Mouse (Mus musculus) embryonic facial prominence, embryonic 10.5 days (tissue): ENCODE data around the gene Gpc2. TPM values are rescaled to one million over a fixed set of nuclear protein-coding genes. Genes with fewer than 3 reads are reported as not detected.

ENCODE experiments used
- DNase-seq: peaks from one replicate; pipeline ENCODE4 v3.0.0-alpha.2; 2017; ENCODE audit warnings: low spot score
- H3K27ac ChIP-seq: fragments of 300-500 bp; sonication (generic); replicated peaks from 2 replicates; pipeline ENCODE4 v1.5.1; 2016; ENCODE audit warnings: mild to moderate bottlenecking
- H3K27me3 ChIP-seq: fragments of 300-500 bp; sonication (generic); replicated peaks from 2 replicates; pipeline ENCODE4 v1.6.1; 2016; ENCODE audit warnings: low read depth, mild to moderate bottlenecking; ENCODE audit not compliant: poor library complexity, severe bottlenecking
- H3K36me3 ChIP-seq: fragments of 300-500 bp; sonication (generic); replicated peaks from 2 replicates; pipeline ENCODE4 v1.6.1; 2016; ENCODE audit warnings: mild to moderate bottlenecking, moderate library complexity
- H3K4me1 ChIP-seq: fragments of 300-500 bp; sonication (generic); 2 replicates; pipeline ENCODE4 v1.6.1; 2016
- H3K4me3 ChIP-seq: fragments of 300-500 bp; sonication (generic); 2 replicates; pipeline ENCODE4 v1.5.1; 2016; ENCODE audit warnings: mild to moderate bottlenecking, moderate library complexity
- H3K9me3 ChIP-seq: fragments of 300-500 bp; sonication (generic); 2 replicates; pipeline ENCODE4 v1.6.1; 2016; ENCODE audit warnings: mild to moderate bottlenecking
- WGBS: fragments of 180-500 bp; shearing (Covaris S2); methylation state at CpG from one replicate; pipeline ENCODE4 v1.1.7; 2016; 5-methylcytosine and 5-hydroxymethylcytosine counted together
- polyA plus RNA-seq: library from polyadenylated mRNA; unstranded; fragments of >200 nt; fragmentation: Nextera tagmentation; extraction: Ambion mirVana; gene quantifications from 2 replicates; pipeline ENCODE4 v1.2.1, GENCODE M21; 2016

Gene Gpc2
- polyA plus RNA-seq = 48.1 TPM in 2 replicates

- H3K36me3 ChIP-seq = peaks cover 39% of the 10 kb centered on the region
- peaks cover 18% of the 10 kb centered on the region for H3K27me3 ChIP-seq
- peaks cover 9% of the 10 kb centered on the region for H3K9me3 ChIP-seq
- DNase-seq = peak; percentile 100
- peaks cover 49% of the 10 kb centered on the region for H3K4me1 ChIP-seq
- under 1% methylated on average over 56 of the region's 56 CpGs for WGBS
- H3K27ac ChIP-seq = peak within 1 kb of the TSS; percentile 94
- peak within 1 kb of the TSS; percentile 86 for H3K4me3 ChIP-seq
These were observed at the start of gene Gpc2, which contains the start of the genes Gm43720 and Stag3 for GRCm38 (mm10) chr5:138279585-138280424. Gpc2 (minus strand) TSS chr5:138280005. Gm43720 (minus strand) TSS chr5:138279958. Stag3 (plus strand) TSS chr5:138280240.

DNA sequence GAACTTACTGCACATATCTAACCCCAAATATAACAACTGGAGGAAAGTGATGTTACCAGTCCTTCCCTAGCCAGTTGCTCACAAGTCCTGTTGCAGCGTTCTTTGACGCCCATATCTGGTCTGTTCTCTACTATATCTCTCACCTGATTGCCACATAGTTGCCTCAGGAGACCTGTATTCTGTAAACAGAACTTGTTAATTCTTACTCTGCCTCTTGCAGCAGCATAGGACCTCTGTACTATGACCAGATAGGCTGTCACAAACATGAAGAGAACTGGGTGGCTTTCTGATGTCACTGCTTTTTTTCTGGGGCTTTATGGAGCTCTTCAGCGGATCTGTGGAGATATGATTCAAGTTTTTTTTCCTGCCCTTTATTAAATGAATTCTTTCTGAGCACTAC lies 33.0 kb upstream of the Gpc2 start:
- 90% methylated on average over 3 of the region's 3 CpGs for WGBS
- no peaks in the 10 kb centered on the region for H3K36me3 ChIP-seq
- no peaks in the 10 kb centered on the region for H3K27me3 ChIP-seq
- no peak overlapping the region for H3K27ac ChIP-seq
- no peaks in the 10 kb centered on the region for H3K9me3 ChIP-seq
- DNase-seq = no peak
- no peaks in the 10 kb centered on the region for H3K4me1 ChIP-seq
- no peak overlapping the region for H3K4me3 ChIP-seq

DNA sequence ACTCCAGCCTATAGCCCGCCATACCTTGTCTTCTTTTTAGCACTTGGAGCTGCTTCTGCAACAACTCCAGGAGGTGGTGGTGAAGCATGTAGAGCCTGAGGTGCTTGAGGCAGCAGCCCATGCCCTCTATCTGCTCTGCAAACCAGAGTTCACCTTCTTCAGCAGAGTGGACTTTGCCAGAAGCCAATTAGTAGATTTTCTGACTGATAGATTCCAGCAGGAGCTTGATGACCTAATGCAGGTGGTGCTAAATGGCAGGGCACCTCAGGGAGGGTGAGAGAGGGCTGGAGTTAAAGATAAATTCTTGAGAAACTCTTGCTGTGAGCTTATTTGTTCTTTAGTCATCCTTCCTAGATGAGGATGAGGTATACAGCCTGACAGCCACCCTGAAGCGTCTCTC lies 19.8 kb upstream of the Gpc2 start:
- Histone ChIP-seq H3K27me3 (no peaks in the 10 kb centered on the region), H3K27ac (no peak overlapping the region), H3K4me3 (no peak overlapping the region), H3K9me3 (no peaks in the 10 kb centered on the region), H3K4me1 (no peaks in the 10 kb centered on the region), H3K36me3 (no peaks in the 10 kb centered on the region)
- no peak for DNase-seq
- WGBS = 84% methylated on average over 2 of the region's 2 CpGs

- Histone ChIP-seq H3K27me3 (no peaks in the 10 kb centered on the region), H3K4me3 (no peak overlapping the region), H3K4me1 (no peaks in the 10 kb centered on the region), H3K36me3 (no peaks in the 10 kb centered on the region), H3K27ac (no peak overlapping the region), H3K9me3 (no peaks in the 10 kb centered on the region)
- DNase-seq = no peak
These were observed 14.4 kb upstream of the Gpc2 start for GRCm38 (mm10) chr5:138294158-138294557.

GRCm38 (mm10) chr5:138291638-138292037 lies 11.8 kb upstream of the Gpc2 start:
- WGBS = 82% methylated on average over 1 of the region's 1 CpGs
- DNase-seq = no peak
- Histone ChIP-seq H3K4me1 (no peaks in the 10 kb centered on the region), H3K27ac (no peak overlapping the region), H3K4me3 (no peak overlapping the region), H3K27me3 (no peaks in the 10 kb centered on the region), H3K9me3 (no peaks in the 10 kb centered on the region), H3K36me3 (no peaks in the 10 kb centered on the region)

- Histone ChIP-seq H3K36me3 (no peaks in the 10 kb centered on the region), H3K27ac (no peak overlapping the region), H3K4me3 (no peak overlapping the region), H3K9me3 (no peaks in the 10 kb centered on the region), H3K27me3 (no peaks in the 10 kb centered on the region), H3K4me1 (no peaks in the 10 kb centered on the region)
- WGBS = 77% methylated on average over 3 of the region's 3 CpGs
- no peak for DNase-seq
These were observed 8.1 kb upstream of the Gpc2 start for GRCm38 (mm10) chr5:138287861-138288260.

DNA sequence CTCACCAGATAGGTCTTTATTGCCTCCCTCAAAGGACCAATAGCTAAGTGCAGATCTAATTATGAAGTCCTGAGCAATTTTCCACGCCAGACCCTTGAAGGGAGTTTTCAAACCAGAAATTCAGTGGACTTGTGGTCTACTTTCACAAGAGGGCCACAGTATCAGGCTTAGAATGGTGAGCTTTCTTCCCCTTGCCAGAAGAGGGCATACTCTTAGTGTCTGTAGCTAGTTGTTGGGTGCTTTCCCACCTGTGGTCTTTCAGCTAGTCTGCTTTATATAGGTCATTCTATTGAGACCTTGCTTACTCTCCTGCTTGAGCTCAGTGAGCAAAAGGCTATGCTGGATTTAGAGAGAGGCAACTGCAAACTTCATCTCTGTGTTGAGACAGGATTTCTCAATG lies 3.7 kb upstream of the Gpc2 start:
- Histone ChIP-seq H3K27ac (no peak overlapping the region), H3K27me3 (peaks cover 12% of the 10 kb centered on the region), H3K4me3 (no peak overlapping the region), H3K36me3 (peaks cover 2% of the 10 kb centered on the region), H3K9me3 (peaks cover 9% of the 10 kb centered on the region), H3K4me1 (peaks cover 12% of the 10 kb centered on the region)
- no peak for DNase-seq
- WGBS = 62% methylated on average over 1 of the region's 1 CpGs

DNA sequence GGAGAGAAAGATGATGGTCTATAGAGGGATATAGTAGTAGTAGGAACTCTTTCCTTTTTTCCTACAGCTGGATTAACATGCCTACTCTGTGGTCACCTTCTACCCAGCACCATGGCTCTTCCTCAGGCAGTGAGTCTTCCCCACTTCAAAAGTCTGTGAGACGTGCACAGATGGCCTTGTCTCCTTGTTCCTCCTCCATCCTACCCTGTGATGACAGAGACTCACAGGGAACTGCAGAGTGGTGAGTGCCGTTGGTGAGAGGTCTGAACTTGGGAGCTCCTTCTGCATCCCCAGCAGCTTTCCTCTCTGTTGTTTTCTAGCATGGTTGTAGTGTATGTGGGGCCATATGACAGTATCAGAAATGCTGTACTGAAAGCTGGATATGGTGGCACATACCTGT lies 2.0 kb upstream of the Gpc2 start:
- peaks cover 29% of the 10 kb centered on the region for H3K4me1 ChIP-seq
- WGBS = 81% methylated on average over 2 of the region's 2 CpGs
- peaks cover 19% of the 10 kb centered on the region for H3K36me3 ChIP-seq
- H3K27ac ChIP-seq = no peak overlapping the region
- H3K9me3 ChIP-seq = peaks cover 9% of the 10 kb centered on the region
- H3K4me3 ChIP-seq = no peak overlapping the region
- DNase-seq = no peak
- H3K27me3 ChIP-seq = peaks cover 12% of the 10 kb centered on the region

DNA sequence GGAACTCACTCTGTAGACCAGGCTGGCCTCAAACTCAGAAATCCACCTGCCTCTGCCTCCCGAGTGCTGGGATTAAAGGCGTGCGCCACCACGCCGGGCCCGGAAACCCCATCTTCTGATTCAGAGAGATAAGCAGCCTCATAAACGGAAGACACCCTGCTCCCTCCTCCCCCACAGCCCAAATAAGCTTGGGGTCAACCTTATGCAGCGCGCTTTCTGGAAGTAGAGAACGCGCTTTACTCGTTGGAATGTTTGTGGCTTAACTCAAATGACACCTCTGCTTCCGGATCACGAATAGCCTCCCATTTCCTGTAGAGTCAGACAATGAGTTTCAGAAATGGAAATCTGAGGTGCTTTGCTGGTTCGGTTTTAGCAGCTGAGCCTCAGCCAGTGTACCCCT lies 1.0 kb upstream of the Gpc2 start:
- WGBS = 91% methylated on average over 15 of the region's 15 CpGs
- H3K27ac ChIP-seq = no peak overlapping the region
- no peak for DNase-seq

GRCm38 (mm10) chr5:138280425-138280768 lies 592 bp upstream of the Gpc2 start:
- Histone ChIP-seq H3K27ac (peak overlapping the region; percentile 72), H3K4me1 (peaks cover 43% of the 10 kb centered on the region)

More for the DNA sequence above, 1.0 kb upstream of the Gpc2 start:
- peaks cover 29% of the 10 kb centered on the region for H3K36me3 ChIP-seq
- peaks cover 39% of the 10 kb centered on the region for H3K4me1 ChIP-seq
- peaks cover 9% of the 10 kb centered on the region for H3K9me3 ChIP-seq
- H3K4me3 ChIP-seq = no peak overlapping the region
- H3K27me3 ChIP-seq = peaks cover 18% of the 10 kb centered on the region

GRCm38 (mm10) chr5:138277994-138278393 lies 1.8 kb downstream of the Gpc2 start:
- Histone ChIP-seq H3K4me1 (peaks cover 66% of the 10 kb centered on the region), H3K9me3 (peaks cover 9% of the 10 kb centered on the region), H3K4me3 (peak overlapping the region; percentile 86), H3K36me3 (peaks cover 50% of the 10 kb centered on the region), H3K27me3 (peaks cover 23% of the 10 kb centered on the region), H3K27ac (no peak overlapping the region)
- DNase-seq = no peak
- WGBS = 91% methylated on average over 7 of the region's 7 CpGs

More at GRCm38 (mm10) chr5:138280425-138280768, 592 bp upstream of the Gpc2 start:
- H3K9me3 ChIP-seq = peaks cover 9% of the 10 kb centered on the region
- DNase-seq = no peak
- WGBS = 21% methylated on average over 26 of the region's 26 CpGs
- peaks cover 33% of the 10 kb centered on the region for H3K36me3 ChIP-seq
- peak overlapping the region; percentile 86 for H3K4me3 ChIP-seq
- peaks cover 18% of the 10 kb centered on the region for H3K27me3 ChIP-seq

GRCm38 (mm10) chr5:138275216-138276050 lies 4.4 kb downstream of the Gpc2 start:
- WGBS = 13% methylated on average over 41 of the region's 41 CpGs
- peaks cover 25% of the 10 kb centered on the region for H3K27me3 ChIP-seq
- peaks cover 88% of the 10 kb centered on the region for H3K4me1 ChIP-seq
- peaks cover 50% of the 10 kb centered on the region for H3K36me3 ChIP-seq
- H3K27ac ChIP-seq = peak overlapping the region; percentile 68
- H3K4me3 ChIP-seq = peak overlapping the region; percentile 53
- DNase-seq = peak; percentile 55
- peaks cover 2% of the 10 kb centered on the region; the same call in 1 of the 2 replicates for H3K9me3 ChIP-seq
